Mouse (Mus musculus): Measurements from ENCODE around the gene Cd59b.

DNA sequence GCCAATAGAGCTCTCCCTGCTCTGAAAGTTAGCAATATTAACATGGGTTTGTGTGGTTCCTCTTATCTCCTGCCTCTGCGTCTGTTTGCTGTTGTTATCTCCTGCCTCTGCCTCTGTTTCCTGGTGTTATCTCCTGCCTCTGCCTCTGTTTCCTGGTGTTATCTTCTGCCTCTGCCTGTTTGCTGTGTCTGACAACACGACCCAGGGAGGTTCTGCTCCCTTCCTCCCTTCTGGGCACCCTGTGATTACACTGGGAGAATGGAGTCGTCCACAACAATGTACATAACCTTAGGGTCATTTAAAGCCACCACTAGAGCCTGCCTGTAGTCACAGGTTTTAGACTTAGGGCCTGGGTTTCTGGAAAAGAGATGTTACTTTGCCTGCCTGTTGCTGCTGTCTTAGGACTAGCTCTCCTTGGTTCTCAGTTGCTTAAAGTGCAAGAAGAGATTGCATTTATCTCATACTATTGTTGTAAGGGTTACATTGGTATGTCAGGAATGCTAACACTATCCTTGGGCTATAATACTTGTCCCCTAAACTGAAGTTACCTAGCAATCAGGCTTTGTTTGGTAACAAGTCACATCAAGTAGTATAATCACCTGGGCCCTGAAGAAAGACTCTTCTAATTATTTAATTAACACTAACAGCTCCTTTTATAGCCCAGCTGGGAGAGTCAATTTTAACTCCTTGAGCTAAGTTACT lies 29.0 kb downstream of the Cd59b start:
- TF ChIP-seq GATA1 (IDR thresholded peaks at IDR 0.05; ENCODE audit: borderline replicate concordance, low read length): peak; percentile 24; the same call in 1 of the 3 replicates
- TF ChIP-seq FLI1 (IDR thresholded peaks at IDR 0.05; ENCODE audit: low read length): no peak

Data from megakaryocyte, embryonic 14.5 days (primary cell).